Mouse (Mus musculus) lung, postnatal 25 days (tissue): Measurements from ENCODE around the gene Acp5.

Experiments
- DNase-seq: peaks from one replicate; pipeline ENCODE4 v3.0.0; 2022; ENCODE audit warnings: low spot score

Acp5 gene

GRCm38 (mm10) chr9:22139746-22140145 is 4.2 kb upstream of the Acp5 start:
- DNase-seq: no peak

GRCm38 (mm10) chr9:22138480-22138879 is 3.0 kb upstream of the Acp5 start:
- DNase-seq: no peak

GRCm38 (mm10) chr9:22136765-22137547 is 1.4 kb upstream of the Acp5 start:
- DNase-seq: no peak

- DNase-seq: no peak
Observed at GRCm38 (mm10) chr9:22134988-22135643, 395 bp downstream of the Acp5 start.

GRCm38 (mm10) chr9:22134246-22134890 is 1.1 kb downstream of the Acp5 start:
- DNase-seq: no peak

GRCm38 (mm10) chr9:22132220-22132619 is 3.3 kb downstream of the Acp5 start:
- no peak for DNase-seq

GRCm38 (mm10) chr9:22131226-22131981 is 4.1 kb downstream of the Acp5 start:
- DNase-seq: peak; percentile 66

GRCm38 (mm10) chr9:22125246-22126027 is 10.1 kb downstream of the Acp5 start:
- peak; percentile 43 for DNase-seq

- no peak for DNase-seq
Observed at GRCm38 (mm10) chr9:22124169-22124568, 11.3 kb downstream of the Acp5 start.

GRCm38 (mm10) chr9:22123069-22123609 is 12.4 kb downstream of the Acp5 start:
- DNase-seq: peak; percentile 54

- peak; percentile 36 for DNase-seq
Observed at GRCm38 (mm10) chr9:22122005-22122404, 13.5 kb downstream of the Acp5 start.

GRCm38 (mm10) chr9:22121545-22121944 is 14.0 kb downstream of the Acp5 start:
- no peak for DNase-seq

GRCm38 (mm10) chr9:22119543-22119942 is 16.0 kb downstream of the Acp5 start:
- no peak for DNase-seq

- peak; percentile 76 for DNase-seq
Observed at GRCm38 (mm10) chr9:22117754-22118456, 17.6 kb downstream of the Acp5 start.

GRCm38 (mm10) chr9:22116740-22117426 is 18.6 kb downstream of the Acp5 start, which contains the start of gene Elof1:
TSS of gene Elof1 (minus strand) at chr9:22117172.
- peak; percentile 96 for DNase-seq

- no peak for DNase-seq
Observed at GRCm38 (mm10) chr9:22116086-22116485, 19.4 kb downstream of the Acp5 start.

GRCm38 (mm10) chr9:22115635-22116034 is 19.9 kb downstream of the Acp5 start:
- no peak for DNase-seq

- DNase-seq: no peak
Observed at GRCm38 (mm10) chr9:22108194-22108593, 27.3 kb downstream of the Acp5 start.

- DNase-seq: no peak
Observed at GRCm38 (mm10) chr9:22099922-22100321, 35.6 kb downstream of the Acp5 start.
